Mouse (Mus musculus) c-Kit-positive CD71-positive TER-119-positive erythroid progenitor cells, embryonic 14.5 days (primary cell): ENCODE measurements at regions not wholly inside any gene's neighbourhood (a gene's known extent, or its start where the extent isn't known, plus 50 kb on each side); places are given as distances from the start of the nearest gene placed in this dataset.

Experiments
- DNase-seq: peaks from one replicate; pipeline ENCODE4 v3.0.0-alpha.2; 2013; ENCODE audit warnings: low spot score

- no peak for DNase-seq
Observed at GRCm38 (mm10) chr11:43952151-43952550, 51.1 kb upstream of the Adra1b start.

- DNase-seq: no peak
Observed at GRCm38 (mm10) chr11:43958241-43958975, 57.4 kb upstream of the Adra1b start.

GRCm38 (mm10) chr11:43958976-43959315 lies 57.9 kb upstream of the Adra1b start:
- no peak for DNase-seq

GRCm38 (mm10) chr11:43960348-43961105 lies 59.5 kb upstream of the Adra1b start:
- DNase-seq: no peak

- DNase-seq: no peak
Observed at GRCm38 (mm10) chr11:43961398-43962070, 60.5 kb upstream of the Adra1b start.

- no peak for DNase-seq
Observed at GRCm38 (mm10) chr11:43967764-43968163, 66.8 kb upstream of the Adra1b start.

GRCm38 (mm10) chr11:43971886-43972285 lies 70.9 kb upstream of the Adra1b start:
- DNase-seq: no peak

GRCm38 (mm10) chr11:43976024-43976423 lies 75.0 kb upstream of the Adra1b start:
- DNase-seq: no peak

- DNase-seq: no peak
Observed at GRCm38 (mm10) chr11:43979406-43979805, 78.4 kb upstream of the Adra1b start.

- DNase-seq: no peak
Observed at GRCm38 (mm10) chr11:43980444-43980843, 79.4 kb upstream of the Adra1b start.

GRCm38 (mm10) chr11:43989911-43990430 lies 89.0 kb upstream of the Adra1b start:
- no peak for DNase-seq

- no peak for DNase-seq
Observed at GRCm38 (mm10) chr11:43992011-43992471, 91.0 kb upstream of the Adra1b start.

- DNase-seq: no peak
Observed at GRCm38 (mm10) chr11:43998046-43998725, 97.2 kb upstream of the Adra1b start.

- no peak for DNase-seq
Observed at GRCm38 (mm10) chr11:44000056-44000455, 99.0 kb upstream of the Adra1b start.

- no peak for DNase-seq
Observed at GRCm38 (mm10) chr11:44001843-44002589, 101.0 kb upstream of the Adra1b start.

GRCm38 (mm10) chr11:44002716-44003522 lies 101.9 kb upstream of the Adra1b start:
- DNase-seq: no peak

- DNase-seq: no peak
Observed at GRCm38 (mm10) chr11:44007526-44008040, 106.6 kb upstream of the Adra1b start.

GRCm38 (mm10) chr11:44012314-44012713 lies 111.3 kb upstream of the Adra1b start:
- DNase-seq: no peak

- DNase-seq: no peak
Observed at GRCm38 (mm10) chr11:44013841-44014240, 112.8 kb upstream of the Adra1b start.

GRCm38 (mm10) chr11:44021638-44022037 lies 120.6 kb upstream of the Adra1b start:
- DNase-seq: no peak
